Mouse (Mus musculus) limb, embryonic 11.5 days (tissue): ENCODE data around the gene Gpr65. TPM values are rescaled to one million over a fixed set of nuclear protein-coding genes. Genes with fewer than 3 reads are reported as not detected.

Experiments
- ATAC-seq: fragments of 200-750 bp; cut with Nextera tagmentation; 2 replicates; pipeline ENCODE4 v1.8.0; 2017; ENCODE audit warnings: low read depth; ENCODE audit not compliant: insufficient number of reproducible peaks, low FRiP score, low TSS enrichment
- DNase-seq: peaks from one replicate; pipeline ENCODE4 v3.0.0-alpha.2; 2015; ENCODE audit warnings: low spot score
- H3K27ac ChIP-seq: fragments of 300-500 bp; sonication (generic); replicated peaks from 2 replicates; pipeline ENCODE4 v1.5.1; 2014; ENCODE audit warnings: low read depth, mild to moderate bottlenecking, low read length
- H3K27me3 ChIP-seq: fragments of 300-500 bp; sonication (generic); 2 replicates; pipeline ENCODE4 v1.6.1; 2014; ENCODE audit warnings: mild to moderate bottlenecking, low read length, mixed read lengths; ENCODE audit not compliant: control insufficient read depth, insufficient read depth
- H3K36me3 ChIP-seq: fragments of 300-500 bp; sonication (generic); 2 replicates; pipeline ENCODE4 v1.6.1; 2014; ENCODE audit warnings: mild to moderate bottlenecking, low read length, moderate library complexity, mixed read lengths; ENCODE audit not compliant: control insufficient read depth, insufficient read depth
- H3K4me1 ChIP-seq: fragments of 300-500 bp; sonication (generic); 2 replicates; pipeline ENCODE4 v1.6.1; 2014; ENCODE audit warnings: low read length, mixed read lengths; ENCODE audit not compliant: control insufficient read depth, insufficient read depth
- H3K4me2 ChIP-seq: fragments of 300-500 bp; sonication (generic); 2 replicates; pipeline ENCODE4 v1.6.1; 2014; ENCODE audit warnings: low read depth, mild to moderate bottlenecking, moderate library complexity; ENCODE audit not compliant: severe bottlenecking
- H3K4me3 ChIP-seq: fragments of 300-500 bp; sonication (generic); 2 replicates; pipeline ENCODE4 v1.5.1; 2014; ENCODE audit warnings: low read depth, low read length
- H3K9ac ChIP-seq: fragments of 300-500 bp; sonication (generic); 2 replicates; pipeline ENCODE4 v1.6.1; 2014; ENCODE audit warnings: mild to moderate bottlenecking, low read length
- H3K9me3 ChIP-seq: fragments of 300-500 bp; sonication (generic); 2 replicates; pipeline ENCODE4 v1.6.1; 2016; ENCODE audit warnings: low read length; ENCODE audit not compliant: control insufficient read depth
- WGBS: fragments of 180-500 bp; shearing (Covaris S2); extraction: QIAGEN DNeasy Blood & Tissue Kit; methylation state at CpG from one replicate; pipeline ENCODE4 v1.1.7; 2014; 5-methylcytosine and 5-hydroxymethylcytosine counted together
- polyA plus RNA-seq: library from polyadenylated mRNA; unstranded; fragments of >200 nt; fragmentation: Nextera tagmentation; extraction: Ambion mirVana; gene quantifications from 2 replicates; pipeline ENCODE4 v1.2.1, GENCODE M21; 2014

Gene Gpr65
- polyA plus RNA-seq, 1 experiment from 2014 or later: 0.51 TPM

- Histone ChIP-seq H3K4me1 (no peaks in the 10 kb centered on the region), H3K9me3 (no peaks in the 10 kb centered on the region), H3K4me2 (no peak overlapping the region), H3K4me3 (no peak overlapping the region), H3K36me3 (no peaks in the 10 kb centered on the region), H3K27me3 (no peaks in the 10 kb centered on the region), H3K27ac (no peak overlapping the region), H3K9ac (no peak overlapping the region)
- DNase-seq (no peak), ATAC-seq (no peak)
- 59% methylated on average over 12 of the region's 12 CpGs for WGBS
Measured at GRCm38 (mm10) chr12:98270810-98271566, 2.6 kb downstream of the Gpr65 start.

- ATAC-seq (no peak), DNase-seq (no peak)
- Histone ChIP-seq H3K4me3 (no peak overlapping the region), H3K4me1 (no peaks in the 10 kb centered on the region), H3K27me3 (no peaks in the 10 kb centered on the region), H3K9ac (no peak overlapping the region), H3K36me3 (no peaks in the 10 kb centered on the region), H3K27ac (no peak overlapping the region), H3K4me2 (no peak overlapping the region), H3K9me3 (no peaks in the 10 kb centered on the region)
- 74% methylated on average over 7 of the region's 7 CpGs for WGBS
Measured at GRCm38 (mm10) chr12:98272433-98272832, 4.0 kb downstream of the Gpr65 start.

GRCm38 (mm10) chr12:98280530-98280929, 12.1 kb downstream of the Gpr65 start:
- Histone ChIP-seq H3K4me2 (no peak overlapping the region), H3K4me1 (no peaks in the 10 kb centered on the region), H3K27me3 (no peaks in the 10 kb centered on the region), H3K9me3 (no peaks in the 10 kb centered on the region), H3K27ac (no peak overlapping the region), H3K4me3 (no peak overlapping the region), H3K36me3 (no peaks in the 10 kb centered on the region), H3K9ac (no peak overlapping the region)
- 32% methylated on average over 5 of the region's 5 CpGs for WGBS
- ATAC-seq (0 out of 2 replicates have a peak, but pooled peaks have one; percentile 26), DNase-seq (peak; percentile 73)

- Histone ChIP-seq H3K4me2 (no peak overlapping the region), H3K4me3 (no peak overlapping the region), H3K36me3 (no peaks in the 10 kb centered on the region), H3K4me1 (no peaks in the 10 kb centered on the region), H3K9me3 (no peaks in the 10 kb centered on the region), H3K27ac (no peak overlapping the region), H3K9ac (no peak overlapping the region), H3K27me3 (no peaks in the 10 kb centered on the region)
- ATAC-seq (no peak), DNase-seq (no peak)
- 76% methylated on average over 8 of the region's 8 CpGs for WGBS
Measured at GRCm38 (mm10) chr12:98280996-98281395, 12.6 kb downstream of the Gpr65 start.

GRCm38 (mm10) chr12:98282776-98283486, 14.5 kb downstream of the Gpr65 start:
- Histone ChIP-seq H3K27ac (no peak overlapping the region), H3K9ac (no peak overlapping the region), H3K36me3 (no peaks in the 10 kb centered on the region), H3K9me3 (no peaks in the 10 kb centered on the region), H3K4me1 (no peaks in the 10 kb centered on the region), H3K4me3 (no peak overlapping the region), H3K4me2 (no peak overlapping the region), H3K27me3 (no peaks in the 10 kb centered on the region)
- DNase-seq: no peak
- 85% methylated on average over 14 of the region's 14 CpGs for WGBS
- ATAC-seq: no peak

- no peaks in the 10 kb centered on the region for H3K9me3 ChIP-seq
- no peaks in the 10 kb centered on the region for H3K27me3 ChIP-seq
- no peaks in the 10 kb centered on the region for H3K36me3 ChIP-seq
- H3K9ac ChIP-seq: no peak overlapping the region
- no peak for ATAC-seq
- H3K4me2 ChIP-seq: no peak overlapping the region
- 83% methylated on average over 3 of the region's 3 CpGs for WGBS
- no peak for DNase-seq
- no peaks in the 10 kb centered on the region for H3K4me1 ChIP-seq
- no peak overlapping the region for H3K27ac ChIP-seq
- no peak overlapping the region for H3K4me3 ChIP-seq
Measured at GRCm38 (mm10) chr12:98283487-98283860, 15.0 kb downstream of the Gpr65 start.

- no peak overlapping the region for H3K4me2 ChIP-seq
- no peak overlapping the region for H3K27ac ChIP-seq
- no peaks in the 10 kb centered on the region for H3K27me3 ChIP-seq
- no peak overlapping the region for H3K9ac ChIP-seq
- H3K9me3 ChIP-seq: no peaks in the 10 kb centered on the region
- WGBS: 66% methylated on average over 3 of the region's 3 CpGs
- no peak overlapping the region for H3K4me3 ChIP-seq
- no peaks in the 10 kb centered on the region for H3K4me1 ChIP-seq
- no peak for ATAC-seq
- no peaks in the 10 kb centered on the region for H3K36me3 ChIP-seq
- no peak for DNase-seq
Measured at GRCm38 (mm10) chr12:98284477-98284876, 16.0 kb downstream of the Gpr65 start.

GRCm38 (mm10) chr12:98290475-98290874, 22.0 kb downstream of the Gpr65 start:
- 91% methylated on average over 3 of the region's 3 CpGs for WGBS
- H3K4me1 ChIP-seq: no peaks in the 10 kb centered on the region
- no peak overlapping the region for H3K4me3 ChIP-seq
- no peak for DNase-seq
- H3K9ac ChIP-seq: no peak overlapping the region
- ATAC-seq: no peak
- H3K9me3 ChIP-seq: no peaks in the 10 kb centered on the region
- H3K36me3 ChIP-seq: no peaks in the 10 kb centered on the region
- H3K27me3 ChIP-seq: no peaks in the 10 kb centered on the region
- no peak overlapping the region for H3K4me2 ChIP-seq
- no peak overlapping the region for H3K27ac ChIP-seq
